Mouse (Mus musculus) spleen, adult 12 weeks (tissue): ENCODE measurements around the gene Vstm4.

Experiments
- DNase-seq: peaks from one replicate; pipeline ENCODE4 v3.0.0; 2022; ENCODE audit warnings: low spot score

Gene Vstm4

GRCm38 (mm10) chr14:32950312-32951301 lies 94.1 kb downstream of the Vstm4 start:
- DNase-seq: no peak

- no peak for DNase-seq
Observed at GRCm38 (mm10) chr14:32956486-32956885, 99.9 kb downstream of the Vstm4 start.

- no peak for DNase-seq
Observed at GRCm38 (mm10) chr14:32958671-32959070, 102.1 kb downstream of the Vstm4 start.

GRCm38 (mm10) chr14:32960481-32960880 lies 103.9 kb downstream of the Vstm4 start:
- no peak for DNase-seq

GRCm38 (mm10) chr14:32964742-32965141 lies 108.2 kb downstream of the Vstm4 start:
- no peak for DNase-seq

- no peak for DNase-seq
Observed at GRCm38 (mm10) chr14:32970700-32971099, 114.1 kb downstream of the Vstm4 start.

GRCm38 (mm10) chr14:32984176-32984738 lies 127.7 kb downstream of the Vstm4 start:
- no peak for DNase-seq

GRCm38 (mm10) chr14:32986659-32987058 lies 130.1 kb downstream of the Vstm4 start:
- no peak for DNase-seq
